Mouse (Mus musculus) cerebellum, adult 9-10 months (tissue): ENCODE results near the gene Scml4.

Experiments used
- DNase-seq: peaks from one replicate; pipeline ENCODE4 v3.0.0; 2022

Gene Scml4

GRCm38 (mm10) chr10:42908562-42908961 is 48.4 kb downstream of the Scml4 start:
- DNase-seq: no peak

- DNase-seq: no peak
Measured at GRCm38 (mm10) chr10:42910567-42910966, 50.4 kb downstream of the Scml4 start.

DNA sequence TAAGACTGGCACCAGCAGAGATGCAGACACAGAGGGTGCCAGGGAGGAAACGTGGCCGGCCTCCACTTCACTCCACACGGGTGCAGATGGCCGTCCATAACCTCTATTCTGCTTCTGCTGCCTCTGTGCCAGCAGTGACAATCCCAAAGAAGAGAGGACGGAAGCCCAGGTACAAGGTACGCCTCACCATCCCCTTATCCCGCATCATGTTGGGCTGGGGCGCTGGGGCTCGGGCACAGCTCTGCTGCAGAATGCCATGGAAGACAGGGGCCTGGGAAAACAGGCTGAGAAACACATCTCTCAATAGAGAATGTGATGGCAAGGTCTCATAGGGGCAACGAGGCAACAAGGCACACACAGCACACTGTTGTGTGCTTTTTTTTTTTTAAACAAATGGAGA is 51.9 kb downstream of the Scml4 start:
- DNase-seq: no peak

- no peak for DNase-seq
Measured at GRCm38 (mm10) chr10:42913196-42913595, 53.0 kb downstream of the Scml4 start.

DNA sequence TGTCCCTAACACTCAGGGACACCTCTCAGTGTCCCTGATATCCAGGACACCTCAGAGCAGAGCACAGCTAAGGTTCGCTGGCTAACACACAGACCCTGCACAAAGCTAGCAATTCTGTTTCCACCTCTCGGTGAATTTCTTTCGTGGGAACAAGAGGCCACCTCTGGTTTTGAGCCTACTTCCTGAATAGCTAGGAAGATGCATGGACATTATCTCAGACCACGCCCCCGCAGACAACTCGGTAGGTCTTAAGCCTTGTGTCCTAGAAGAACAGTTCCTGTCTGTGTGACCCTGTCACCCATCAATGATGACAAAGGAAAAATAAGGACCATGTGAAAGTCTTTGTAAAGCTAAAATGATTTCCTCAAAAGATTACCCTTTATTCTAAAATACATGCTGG is 54.0 kb downstream of the Scml4 start:
- no peak for DNase-seq

- DNase-seq: no peak
Measured at GRCm38 (mm10) chr10:42917355-42917754, 57.2 kb downstream of the Scml4 start.

GRCm38 (mm10) chr10:42919786-42920185 is 59.6 kb downstream of the Scml4 start:
- no peak for DNase-seq

DNA sequence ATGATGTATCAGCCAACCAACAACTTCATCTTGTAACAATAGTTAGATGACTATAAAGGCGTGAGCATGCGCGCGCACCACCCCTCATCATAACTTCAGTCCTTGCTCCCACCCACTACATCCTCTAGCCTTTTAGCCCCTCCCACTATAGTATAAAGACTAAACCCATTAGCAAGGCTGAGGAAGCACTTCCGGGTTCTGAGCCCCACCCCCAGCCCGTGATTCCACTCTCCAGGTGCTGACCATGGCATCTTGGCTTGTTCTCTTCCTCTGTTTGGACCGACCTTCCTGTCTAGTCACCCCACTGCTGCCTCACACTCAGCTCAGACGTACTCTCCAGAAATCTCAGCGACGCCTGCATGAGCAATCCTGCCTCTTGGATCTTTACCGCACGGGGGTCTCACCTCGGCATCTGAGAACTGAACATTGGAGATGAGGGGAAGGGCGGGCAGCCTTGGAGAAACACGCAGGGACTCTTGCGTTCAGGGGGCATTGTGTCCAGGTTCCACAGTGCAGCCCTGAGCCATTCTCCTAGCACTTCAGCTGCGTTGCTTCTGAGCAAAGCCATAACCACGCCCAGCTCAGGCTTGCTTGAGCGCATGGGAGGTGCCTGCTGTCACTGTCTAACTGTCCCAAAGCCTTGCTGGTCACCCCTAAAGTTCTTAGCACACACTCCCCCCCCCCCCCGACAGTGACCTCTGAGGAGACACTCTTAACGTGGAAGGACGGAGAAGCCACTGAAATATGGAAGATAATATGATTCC is 65.1 kb downstream of the Scml4 start:
- no peak for DNase-seq

GRCm38 (mm10) chr10:42930121-42930650 is 70.0 kb downstream of the Scml4 start:
- DNase-seq: no peak

GRCm38 (mm10) chr10:42932862-42933480 is 72.8 kb downstream of the Scml4 start:
- DNase-seq: no peak

GRCm38 (mm10) chr10:42934672-42935071 is 74.5 kb downstream of the Scml4 start:
- no peak for DNase-seq

DNA sequence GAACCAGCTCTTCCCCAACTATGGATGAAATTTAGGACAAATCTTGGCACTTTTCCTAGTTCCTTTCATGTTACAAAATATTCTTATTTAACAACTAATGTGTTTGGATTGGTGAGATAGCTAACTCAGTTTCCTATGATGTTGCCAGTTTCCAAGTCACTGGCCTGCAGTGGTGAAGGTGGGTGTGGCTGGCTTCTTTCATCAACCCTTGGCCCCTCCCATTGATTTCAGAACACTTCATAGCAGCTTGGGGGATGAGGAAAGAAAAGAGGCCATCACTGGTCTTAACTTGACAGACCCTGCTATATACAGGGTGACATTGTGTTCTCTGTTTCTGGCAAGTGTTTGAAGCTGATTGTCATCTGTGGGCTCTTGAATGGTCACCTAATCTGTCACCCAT is 76.0 kb downstream of the Scml4 start:
- no peak for DNase-seq

DNA sequence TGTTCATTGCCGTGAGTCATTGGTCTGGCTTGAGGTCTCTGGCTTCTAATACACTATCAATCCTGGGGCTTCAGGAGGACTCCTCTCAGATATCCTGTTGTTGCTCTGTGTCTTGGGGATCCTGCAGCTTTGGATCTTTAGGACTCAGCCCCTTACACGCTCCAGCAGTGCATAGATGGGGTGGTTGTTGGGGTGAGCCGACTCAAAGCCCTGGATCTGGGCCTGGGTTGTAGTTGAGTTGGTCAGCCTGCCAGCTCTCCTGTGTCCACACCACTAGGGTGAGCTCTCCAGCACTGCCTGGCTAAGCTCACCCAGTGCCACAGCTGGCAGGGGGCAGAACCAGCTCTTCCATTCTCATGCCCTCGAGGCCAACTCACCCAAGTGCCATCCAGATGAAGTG is 78.2 kb downstream of the Scml4 start:
- DNase-seq: no peak

GRCm38 (mm10) chr10:42939691-42940090 is 79.5 kb downstream of the Scml4 start:
- no peak for DNase-seq

DNA sequence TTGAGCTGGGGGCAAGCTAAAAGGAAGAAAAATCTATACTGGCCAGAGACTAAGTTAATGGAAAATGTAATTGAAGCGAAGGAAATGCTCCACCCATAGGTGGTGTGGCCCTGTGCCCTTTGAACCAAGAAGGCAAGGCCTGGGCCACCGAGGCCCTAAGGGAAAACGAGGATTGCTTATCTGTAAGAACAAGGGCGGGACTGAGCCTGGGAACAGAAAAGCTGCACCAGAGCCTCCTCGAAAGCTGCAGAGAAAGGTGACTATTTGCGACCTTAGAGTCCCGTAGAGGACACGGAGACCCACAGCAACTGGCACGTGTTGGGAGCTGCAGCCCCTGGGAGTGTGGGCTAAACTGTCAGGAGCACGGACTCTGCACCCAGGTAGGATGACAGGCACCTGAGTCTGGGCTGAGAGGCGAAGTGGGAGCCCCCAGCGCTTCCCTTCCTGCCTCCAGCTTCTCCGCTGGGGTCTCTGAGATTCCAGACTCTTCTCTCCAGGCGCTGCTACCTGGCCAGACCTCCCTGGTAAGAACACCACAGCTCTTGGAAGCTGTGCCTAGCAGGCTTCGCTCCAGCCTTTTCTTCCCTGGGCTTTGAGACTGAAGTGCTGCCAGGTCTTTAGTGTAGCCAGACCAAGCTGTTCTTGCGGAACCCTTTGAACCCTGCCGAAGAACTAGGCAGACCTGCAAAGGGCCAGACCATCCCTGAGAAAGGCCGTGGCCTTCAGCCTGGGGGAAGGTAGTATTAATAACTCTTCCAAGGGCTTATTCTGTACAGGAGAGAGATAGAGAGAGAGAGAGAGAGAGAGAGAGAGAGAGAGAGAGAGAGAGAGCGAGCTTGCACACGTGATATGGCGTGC is 80.3 kb downstream of the Scml4 start:
- no peak for DNase-seq

DNA sequence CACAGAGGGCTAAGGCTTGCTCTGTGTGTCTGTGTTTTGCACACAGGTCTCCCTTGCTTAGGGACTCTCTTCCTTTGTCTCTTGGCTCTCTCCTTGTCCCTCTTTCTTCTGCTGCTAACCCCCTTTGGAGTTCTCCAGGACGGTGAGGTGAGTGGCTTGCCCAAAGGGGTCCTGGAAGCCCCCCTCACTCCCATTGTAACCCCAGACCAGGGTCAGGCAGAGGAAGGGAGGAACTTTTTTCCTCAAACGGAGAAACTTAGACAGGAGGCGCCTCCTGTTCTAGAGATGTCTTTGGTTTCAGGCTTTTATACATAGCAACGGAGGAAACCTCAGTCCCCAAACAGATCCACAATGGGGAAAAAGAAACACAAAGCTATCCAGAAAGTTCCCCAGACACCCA is 81.1 kb downstream of the Scml4 start:
- no peak for DNase-seq

DNA sequence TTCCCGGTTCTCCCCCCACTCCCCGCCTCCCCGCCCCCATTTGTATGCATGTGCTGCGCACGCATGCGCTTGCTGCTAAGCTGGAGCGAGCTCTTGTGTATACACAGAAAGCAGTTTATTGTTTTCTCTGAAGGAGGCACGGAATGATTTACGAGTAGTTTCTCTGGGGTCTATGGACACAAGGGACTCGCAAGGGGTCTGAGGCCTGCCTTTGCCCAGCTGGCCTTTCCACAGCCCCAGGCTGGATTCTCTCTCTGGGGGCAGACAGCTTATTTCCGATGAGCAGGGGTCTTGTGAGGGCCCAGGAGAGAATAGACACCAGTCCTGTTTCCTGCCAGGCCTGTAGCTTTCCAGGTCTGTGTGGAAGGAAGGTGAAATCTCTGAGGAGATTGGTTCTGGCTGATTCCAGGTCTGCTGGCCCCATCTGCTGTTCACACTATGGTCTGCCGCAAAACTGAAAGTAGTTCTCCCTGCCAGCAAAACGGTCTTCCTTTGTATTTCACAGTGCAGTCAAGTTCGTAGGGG is 81.6 kb downstream of the Scml4 start:
- DNase-seq: peak; percentile 13

DNA sequence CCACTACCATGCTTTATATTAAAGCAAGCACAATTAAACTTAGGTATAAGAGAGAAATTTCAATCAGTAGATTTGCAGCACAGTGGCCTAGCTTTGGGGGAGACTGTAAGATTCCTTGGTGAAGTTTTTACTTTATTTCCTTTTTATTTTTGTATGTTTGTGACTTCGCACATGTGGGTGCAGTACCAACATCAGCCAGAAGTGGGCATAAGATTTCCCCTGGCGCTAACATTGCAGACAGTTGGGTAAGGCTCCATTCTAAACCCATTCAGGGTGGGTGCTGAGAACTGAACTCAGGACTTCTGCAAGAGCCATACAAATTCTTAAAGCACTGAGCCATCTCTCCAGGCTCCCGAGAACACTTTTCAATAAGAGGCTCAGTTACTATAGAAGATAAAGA is 82.1 kb downstream of the Scml4 start:
- no peak for DNase-seq

DNA sequence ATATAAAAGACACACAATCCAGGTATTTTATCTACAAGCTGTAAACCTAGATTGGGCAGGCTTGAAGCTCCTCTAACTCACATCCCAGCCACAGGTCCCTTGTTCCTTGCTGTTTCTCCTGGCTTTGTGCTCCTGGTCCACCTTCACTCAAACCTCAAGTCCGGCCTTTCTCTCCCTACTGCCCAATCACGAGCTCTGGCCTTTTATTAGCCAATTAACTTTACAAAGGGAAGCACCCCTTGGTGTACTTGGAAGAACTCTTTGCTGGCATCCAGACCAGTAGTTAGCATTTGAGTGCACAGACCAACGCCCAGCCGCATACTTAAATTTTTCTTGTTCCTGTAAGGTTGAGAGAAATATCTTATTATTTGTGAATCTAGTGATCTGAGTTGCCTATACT is 85.1 kb downstream of the Scml4 start:
- DNase-seq: no peak

DNA sequence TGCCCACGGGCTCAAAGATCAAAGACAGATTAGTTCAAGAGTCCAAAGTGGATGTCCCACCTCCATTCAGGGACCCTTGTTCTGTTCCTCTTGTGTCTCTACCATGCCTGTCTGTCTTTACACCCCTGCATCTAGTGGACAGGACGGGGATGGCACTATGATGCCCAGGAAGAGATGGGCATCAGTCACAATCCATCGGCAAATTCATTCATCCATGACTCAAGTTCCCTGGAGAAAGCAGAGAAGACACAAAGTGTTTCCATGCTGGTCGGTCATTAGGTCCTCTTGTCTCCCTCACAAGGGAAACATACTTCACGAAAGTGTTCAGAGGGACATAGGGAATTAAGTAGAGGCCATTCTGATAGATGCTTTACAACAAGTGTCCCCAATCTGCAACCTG is 87.2 kb downstream of the Scml4 start:
- DNase-seq: no peak

DNA sequence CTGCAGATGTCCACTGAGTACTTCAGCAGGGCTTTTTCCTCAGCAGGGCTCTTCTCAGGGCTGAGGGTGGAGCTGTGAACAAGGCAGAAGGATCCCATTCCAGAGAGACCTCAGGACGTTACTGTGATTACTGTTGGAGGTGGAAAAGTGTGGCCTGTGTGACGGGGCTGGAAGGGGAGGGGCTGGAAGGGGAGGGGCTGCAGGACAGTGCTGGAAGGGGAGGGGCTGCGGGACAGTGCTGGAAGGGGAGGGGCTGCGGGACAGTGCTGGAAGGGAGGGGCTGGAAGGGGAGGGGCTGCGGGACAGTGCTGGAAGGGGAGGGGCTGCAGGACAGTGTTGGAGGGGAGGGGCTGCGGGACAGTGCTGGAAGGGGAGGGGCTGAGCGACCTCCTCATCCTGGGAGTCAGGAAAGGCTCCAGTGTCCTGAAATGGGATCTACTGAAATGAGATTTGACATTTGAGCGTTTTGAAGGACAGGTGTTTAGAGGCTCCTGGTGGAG is 90.1 kb downstream of the Scml4 start:
- no peak for DNase-seq

- no peak for DNase-seq
Measured at GRCm38 (mm10) chr10:42951078-42952045, 91.2 kb downstream of the Scml4 start.
